Mouse (Mus musculus) heart, embryonic 11.5 days (tissue): ENCODE data around the gene Hmga1. TPM values are rescaled to one million over a fixed set of nuclear protein-coding genes. Genes with fewer than 3 reads are reported as not detected.

Experiments
- ATAC-seq: fragments of 200-750 bp; cut with Nextera tagmentation; replicated peaks from 2 replicates; pipeline ENCODE4 v1.8.0; 2017; ENCODE audit warnings: moderate library complexity; ENCODE audit not compliant: insufficient number of reproducible peaks, low FRiP score, low TSS enrichment
- H3K27ac ChIP-seq: fragments of 300-500 bp; sonication (generic); 2 replicates; pipeline ENCODE4 v1.5.1; 2014; ENCODE audit warnings: mild to moderate bottlenecking, low read depth, low read length
- H3K27me3 ChIP-seq: fragments of 300-500 bp; sonication (generic); 2 replicates; pipeline ENCODE4 v1.6.1; 2014; ENCODE audit warnings: mild to moderate bottlenecking, low read length, mixed read lengths; ENCODE audit not compliant: control insufficient read depth, insufficient read depth
- H3K36me3 ChIP-seq: fragments of 300-500 bp; sonication (generic); 2 replicates; pipeline ENCODE4 v1.6.1; 2014; ENCODE audit warnings: mild to moderate bottlenecking, low read length, moderate library complexity, mixed read lengths; ENCODE audit not compliant: control insufficient read depth, insufficient read depth
- H3K4me1 ChIP-seq: fragments of 300-500 bp; sonication (generic); 2 replicates; pipeline ENCODE4 v1.6.1; 2014; ENCODE audit warnings: low read length; ENCODE audit not compliant: control insufficient read depth, insufficient read depth
- H3K4me2 ChIP-seq: fragments of 300-500 bp; sonication (generic); 2 replicates; pipeline ENCODE4 v1.6.1; 2014; ENCODE audit warnings: mild to moderate bottlenecking, moderate library complexity
- H3K4me3 ChIP-seq: fragments of 300-500 bp; sonication (generic); 2 replicates; pipeline ENCODE4 v1.5.1; 2014; ENCODE audit warnings: low read depth, low read length
- H3K9ac ChIP-seq: fragments of 300-500 bp; sonication (generic); 2 replicates; pipeline ENCODE4 v1.6.1; 2014; ENCODE audit warnings: mild to moderate bottlenecking, low read depth, low read length, moderate library complexity
- H3K9me3 ChIP-seq: fragments of 300-500 bp; sonication (generic); replicated peaks from 2 replicates; pipeline ENCODE4 v1.6.1; 2016; ENCODE audit warnings: low read length; ENCODE audit not compliant: control insufficient read depth
- WGBS: fragments of 180-500 bp; shearing (Covaris S2); extraction: QIAGEN DNeasy Blood & Tissue Kit; methylation state at CpG from one replicate; pipeline ENCODE4 v1.1.7; 2014; ENCODE audit not compliant: insufficient replicate concordance; 5-methylcytosine and 5-hydroxymethylcytosine counted together
- polyA plus RNA-seq: library from polyadenylated mRNA; unstranded; fragments of >200 nt; fragmentation: Nextera tagmentation; extraction: Ambion mirVana; gene quantifications from 2 replicates; pipeline ENCODE4 v1.2.1, GENCODE M21; 2014

The Hmga1 gene
- polyA plus RNA-seq, 1 experiment from 2014 or later, result 278 TPM

GRCm38 (mm10) chr17:27541984-27542383, 14.3 kb upstream of the Hmga1 start:
- no peak overlapping the region for H3K4me3 ChIP-seq
- H3K36me3 ChIP-seq, result no peaks in the 10 kb centered on the region
- no peak overlapping the region for H3K27ac ChIP-seq
- WGBS, result 80% methylated on average over 3 of the region's 3 CpGs
- H3K9ac ChIP-seq, result no peak overlapping the region
- no peaks in the 10 kb centered on the region for H3K9me3 ChIP-seq
- H3K4me1 ChIP-seq, result no peaks in the 10 kb centered on the region
- H3K27me3 ChIP-seq, result no peaks in the 10 kb centered on the region
- no peak overlapping the region for H3K4me2 ChIP-seq
- ATAC-seq, result no peak

GRCm38 (mm10) chr17:27544551-27544950, 11.7 kb upstream of the Hmga1 start:
- no peaks in the 10 kb centered on the region for H3K36me3 ChIP-seq
- 76% methylated on average over 11 of the region's 11 CpGs for WGBS
- H3K9ac ChIP-seq, result no peak overlapping the region
- H3K4me1 ChIP-seq, result peaks cover 5% of the 10 kb centered on the region
- H3K27me3 ChIP-seq, result no peaks in the 10 kb centered on the region
- H3K4me3 ChIP-seq, result no peak overlapping the region
- no peak for ATAC-seq
- H3K27ac ChIP-seq, result no peak overlapping the region
- no peaks in the 10 kb centered on the region for H3K9me3 ChIP-seq
- H3K4me2 ChIP-seq, result no peak overlapping the region

- peaks cover 8% of the 10 kb centered on the region for H3K4me1 ChIP-seq
- H3K9ac ChIP-seq, result no peak overlapping the region
- H3K27ac ChIP-seq, result no peak overlapping the region
- WGBS, result 40% methylated on average over 12 of the region's 12 CpGs
- no peaks in the 10 kb centered on the region for H3K36me3 ChIP-seq
- H3K4me2 ChIP-seq, result no peak overlapping the region
- ATAC-seq, result no peak
- no peaks in the 10 kb centered on the region for H3K27me3 ChIP-seq
- H3K4me3 ChIP-seq, result no peak overlapping the region
- no peaks in the 10 kb centered on the region for H3K9me3 ChIP-seq
Observed at GRCm38 (mm10) chr17:27545991-27546390, 10.3 kb upstream of the Hmga1 start.

GRCm38 (mm10) chr17:27546574-27547085, 9.7 kb upstream of the Hmga1 start:
- WGBS, result 59% methylated on average over 7 of the region's 7 CpGs
- Histone ChIP-seq H3K4me3 (no peak overlapping the region), H3K4me1 (peaks cover 8% of the 10 kb centered on the region), H3K36me3 (no peaks in the 10 kb centered on the region), H3K9me3 (no peaks in the 10 kb centered on the region), H3K9ac (peak overlapping the region; percentile 49; the same call in 1 of the 2 replicates), H3K27ac (no peak overlapping the region), H3K4me2 (no peak overlapping the region), H3K27me3 (no peaks in the 10 kb centered on the region)
- no peak for ATAC-seq

GRCm38 (mm10) chr17:27547253-27547868, 8.9 kb upstream of the Hmga1 start:
- H3K4me3 ChIP-seq, result no peak overlapping the region
- 63% methylated on average over 9 of the region's 9 CpGs for WGBS

DNA sequence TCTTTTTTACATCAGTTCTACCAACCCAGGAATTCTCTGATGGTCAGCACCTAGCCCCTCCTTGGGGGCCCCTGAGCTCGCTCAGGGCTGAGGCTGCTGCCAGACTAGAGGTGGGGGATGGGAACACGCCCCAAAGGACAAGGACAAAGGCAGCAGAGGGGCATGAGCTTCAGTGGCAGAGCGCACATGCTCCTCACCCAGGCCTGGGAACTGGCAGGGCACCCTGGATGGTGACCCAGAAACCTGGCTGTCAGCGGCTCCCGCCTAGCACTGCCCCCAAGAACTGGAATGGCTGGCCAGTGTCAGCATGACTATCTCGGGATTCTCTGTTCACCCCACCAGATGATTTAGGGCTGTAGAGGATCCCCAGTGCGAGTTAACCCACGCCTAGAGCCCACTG, 7.1 kb upstream of the Hmga1 start:
- Histone ChIP-seq H3K27ac (no peak overlapping the region), H3K4me1 (peaks cover 12% of the 10 kb centered on the region), H3K36me3 (no peaks in the 10 kb centered on the region), H3K27me3 (no peaks in the 10 kb centered on the region), H3K9me3 (no peaks in the 10 kb centered on the region), H3K4me2 (no peak overlapping the region), H3K4me3 (no peak overlapping the region), H3K9ac (0 out of 2 replicates have a peak overlapping the region, but pooled peaks have one; percentile 44)
- WGBS, result 62% methylated on average over 8 of the region's 8 CpGs
- no peak for ATAC-seq

More at GRCm38 (mm10) chr17:27547253-27547868, 8.9 kb upstream of the Hmga1 start:
- 0 out of 2 replicates have a peak, but pooled peaks have one; percentile 29 for ATAC-seq
- Histone ChIP-seq H3K27me3 (no peaks in the 10 kb centered on the region), H3K27ac (no peak overlapping the region), H3K4me2 (no peak overlapping the region), H3K9me3 (no peaks in the 10 kb centered on the region), H3K4me1 (peaks cover 8% of the 10 kb centered on the region), H3K36me3 (no peaks in the 10 kb centered on the region), H3K9ac (peak overlapping the region; percentile 49; the same call in 1 of the 2 replicates)

- no peak for ATAC-seq
- Histone ChIP-seq H3K36me3 (no peaks in the 10 kb centered on the region), H3K27me3 (no peaks in the 10 kb centered on the region), H3K4me3 (no peak overlapping the region), H3K4me2 (no peak overlapping the region), H3K9me3 (no peaks in the 10 kb centered on the region), H3K9ac (no peak overlapping the region), H3K27ac (no peak overlapping the region), H3K4me1 (peaks cover 12% of the 10 kb centered on the region)
- WGBS, result 59% methylated on average over 10 of the region's 10 CpGs
Observed at GRCm38 (mm10) chr17:27551393-27551940, 4.8 kb upstream of the Hmga1 start.

GRCm38 (mm10) chr17:27552215-27553201, 3.8 kb upstream of the Hmga1 start:
- Histone ChIP-seq H3K9me3 (no peaks in the 10 kb centered on the region), H3K27me3 (no peaks in the 10 kb centered on the region), H3K36me3 (no peaks in the 10 kb centered on the region), H3K4me2 (no peak overlapping the region), H3K4me1 (peaks cover 12% of the 10 kb centered on the region), H3K9ac (no peak overlapping the region), H3K4me3 (no peak overlapping the region), H3K27ac (no peak overlapping the region)
- WGBS, result 75% methylated on average over 23 of the region's 23 CpGs
- ATAC-seq, result no peak
